Mouse (Mus musculus) spleen, adult 2 months (tissue): ENCODE measurements around the gene Dab2ip. TPM values are rescaled to one million over a fixed set of nuclear protein-coding genes. Genes with fewer than 3 reads are reported as not detected.

Source experiments
- DNase-seq, 2 experiments: peaks; one replicate each; pipeline versions ENCODE4 v3.0.0 to v3.0.0-alpha.2; 2012 to 2021; ENCODE audit warnings: low spot score in 2 of 2, low read depth in 1 of 2
- H3K27ac ChIP-seq: fragments of 200-500 bp; 2 replicates; pipeline ENCODE4 v1.5.1; 2012; ENCODE audit warnings: low read length, inconsistent platforms; ENCODE audit not compliant: insufficient read depth
- H3K27me3 ChIP-seq: fragments of 200-500 bp; 2 replicates; pipeline ENCODE4 v1.6.1; 2012; ENCODE audit warnings: mild to moderate bottlenecking, moderate library complexity, low read length, inconsistent platforms; ENCODE audit not compliant: control insufficient read depth, insufficient read depth
- H3K36me3 ChIP-seq: fragments of 200-500 bp; 2 replicates; pipeline ENCODE4 v1.6.1; 2012; ENCODE audit warnings: mild to moderate bottlenecking, low read length, inconsistent platforms; ENCODE audit not compliant: control insufficient read depth, insufficient read depth
- H3K4me1 ChIP-seq: fragments of 200-500 bp; 2 replicates; pipeline ENCODE4 v1.6.1; 2011; ENCODE audit warnings: inconsistent platforms; ENCODE audit not compliant: control insufficient read depth, insufficient read depth, insufficient read length
- H3K4me3 ChIP-seq: fragments of 200-500 bp; 2 replicates; pipeline ENCODE4 v1.5.1; 2011; ENCODE audit warnings: mild to moderate bottlenecking, inconsistent platforms; ENCODE audit not compliant: insufficient read depth, insufficient read length; ENCODE audit errors: extremely low read depth
- CTCF ChIP-seq: fragments of 200-500 bp; IDR thresholded peaks from 2 replicates; pipeline ENCODE4 v1.5.1; 2011; ENCODE audit warnings: mild to moderate bottlenecking, inconsistent platforms; ENCODE audit not compliant: insufficient read depth, insufficient read length, insufficient replicate concordance; ENCODE audit errors: extremely low read depth
- POLR2A ChIP-seq: fragments of 200-500 bp; IDR thresholded peaks from 2 replicates; pipeline ENCODE4 v1.6.1; 2011; ENCODE audit warnings: low read depth, low read length, inconsistent platforms
- WGBS: fragments of 180-500 bp; shearing (Covaris S2); methylation state at CpG from one replicate; pipeline ENCODE4 v1.1.7; 2018; 5-methylcytosine and 5-hydroxymethylcytosine counted together
- polyA plus RNA-seq: library from polyadenylated mRNA; depleted of rRNA; stranded (reverse); fragments of >200 nt; gene quantifications from 2 replicates; pipeline ENCODE4 v1.2.3, GENCODE M21; 2012

Gene Dab2ip
- polyA plus RNA-seq, 1 experiment = 21.0 TPM

- 80% methylated on average over 14 of the region's 14 CpGs for WGBS
- Histone ChIP-seq H3K27me3 (no peaks in the 10 kb centered on the region), H3K36me3 (no peaks in the 10 kb centered on the region)
These were observed 34.1 kb downstream of the Dab2ip start for GRCm38 (mm10) chr2:35591961-35592724.

GRCm38 (mm10) chr2:35592725-35593392 is 34.8 kb downstream of the Dab2ip start:
- H3K27ac ChIP-seq = no peak overlapping the region

More at GRCm38 (mm10) chr2:35591961-35592724, 34.1 kb downstream of the Dab2ip start:
- no peak for TF ChIP-seq CTCF
- TF ChIP-seq POLR2A = no peak
- no peak overlapping the region for H3K27ac ChIP-seq
- peaks cover 9% of the 10 kb centered on the region; the same call in 1 of the 2 replicates for H3K4me1 ChIP-seq
- H3K4me3 ChIP-seq = no peak overlapping the region
- DNase-seq = no peak

DNA sequence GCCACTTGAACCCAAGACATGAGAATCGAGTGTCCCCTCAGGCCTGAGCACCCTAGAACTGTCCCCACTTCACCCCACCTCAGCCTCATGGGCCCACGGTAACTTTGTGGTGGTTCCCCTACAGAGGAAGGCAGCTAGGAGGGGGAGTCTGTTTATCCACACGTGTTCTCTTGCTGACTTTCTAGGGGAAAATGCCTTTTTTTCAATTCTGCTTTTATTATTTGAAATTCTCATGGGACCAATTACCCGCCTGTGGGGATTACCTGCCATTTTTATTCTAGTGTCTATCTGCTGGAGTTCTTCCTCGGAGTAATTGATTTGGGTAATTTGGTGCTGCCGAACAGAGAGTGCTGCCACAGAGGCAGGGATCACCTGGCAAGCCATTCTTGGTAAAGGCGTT is 35.8 kb downstream of the Dab2ip start:
- H3K27ac ChIP-seq = no peak overlapping the region
- DNase-seq = no peak
- TF ChIP-seq CTCF (no peak), POLR2A (no peak)
- peaks cover 5% of the 10 kb centered on the region; the same call in 1 of the 2 replicates for H3K4me1 ChIP-seq
- H3K27me3 ChIP-seq = no peaks in the 10 kb centered on the region
- WGBS = 49% methylated on average over 7 of the region's 7 CpGs
- no peaks in the 10 kb centered on the region for H3K36me3 ChIP-seq
- H3K4me3 ChIP-seq = no peak overlapping the region

More at GRCm38 (mm10) chr2:35592725-35593392, 34.8 kb downstream of the Dab2ip start:
- DNase-seq = no peak
- no peak overlapping the region for H3K4me3 ChIP-seq
- TF ChIP-seq CTCF = no peak
- no peak for TF ChIP-seq POLR2A
- no peaks in the 10 kb centered on the region for H3K27me3 ChIP-seq
- no peaks in the 10 kb centered on the region for H3K36me3 ChIP-seq
- peaks cover 9% of the 10 kb centered on the region; the same call in 1 of the 2 replicates for H3K4me1 ChIP-seq
- WGBS = 84% methylated on average over 9 of the region's 9 CpGs

DNA sequence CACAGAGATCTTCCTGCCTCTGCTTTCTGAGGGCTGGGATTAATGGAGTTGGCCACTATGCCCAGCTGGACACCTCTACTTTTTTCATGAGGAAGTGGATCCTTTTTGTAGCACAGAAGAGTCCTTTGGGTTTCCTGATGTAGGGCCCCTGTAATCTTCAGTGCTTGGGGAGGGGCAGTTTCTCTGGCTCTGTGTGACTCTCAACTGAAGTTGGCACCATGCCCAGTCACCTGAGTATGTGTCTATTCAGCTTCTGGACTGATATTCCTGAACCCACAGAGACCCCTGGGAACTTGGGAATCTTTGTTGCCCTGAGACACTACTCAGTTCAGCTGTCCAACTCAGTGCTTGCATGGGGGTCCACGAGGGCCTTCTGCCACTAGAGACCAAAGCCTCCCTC is 37.0 kb downstream of the Dab2ip start:
- H3K36me3 ChIP-seq = no peaks in the 10 kb centered on the region
- WGBS = 78% methylated on average over 1 of the region's 1 CpGs
- TF ChIP-seq POLR2A = no peak
- TF ChIP-seq CTCF = no peak
- DNase-seq = no peak
- H3K27me3 ChIP-seq = no peaks in the 10 kb centered on the region
- no peak overlapping the region for H3K27ac ChIP-seq
- H3K4me1 ChIP-seq = peaks cover 5% of the 10 kb centered on the region; the same call in 1 of the 2 replicates
- no peak overlapping the region for H3K4me3 ChIP-seq

DNA sequence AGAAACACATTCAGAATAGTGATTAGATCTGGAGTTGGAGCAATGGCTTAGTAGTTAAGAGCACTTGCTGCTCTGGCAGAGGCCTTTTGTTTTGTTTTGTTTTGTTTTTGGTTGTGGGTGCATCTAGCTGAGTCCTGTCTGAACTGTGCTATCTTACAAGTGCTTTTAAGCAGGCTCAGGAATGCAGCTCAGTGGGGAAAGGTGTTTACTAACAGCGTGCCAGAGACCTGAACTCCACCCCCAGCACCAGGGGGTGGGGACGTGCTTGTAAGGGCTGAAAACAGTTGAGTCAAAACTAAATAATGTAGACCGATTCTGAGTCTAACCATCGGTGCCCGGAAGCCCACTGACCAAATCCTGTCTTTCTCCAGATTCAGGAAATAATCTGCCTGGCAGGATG is 37.7 kb downstream of the Dab2ip start:
- Histone ChIP-seq H3K4me3 (no peak overlapping the region), H3K36me3 (no peaks in the 10 kb centered on the region), H3K27ac (no peak overlapping the region), H3K27me3 (no peaks in the 10 kb centered on the region), H3K4me1 (peaks cover 5% of the 10 kb centered on the region; the same call in 1 of the 2 replicates)
- no peak for DNase-seq
- 72% methylated on average over 5 of the region's 5 CpGs for WGBS
- TF ChIP-seq POLR2A (no peak), CTCF (no peak)

DNA sequence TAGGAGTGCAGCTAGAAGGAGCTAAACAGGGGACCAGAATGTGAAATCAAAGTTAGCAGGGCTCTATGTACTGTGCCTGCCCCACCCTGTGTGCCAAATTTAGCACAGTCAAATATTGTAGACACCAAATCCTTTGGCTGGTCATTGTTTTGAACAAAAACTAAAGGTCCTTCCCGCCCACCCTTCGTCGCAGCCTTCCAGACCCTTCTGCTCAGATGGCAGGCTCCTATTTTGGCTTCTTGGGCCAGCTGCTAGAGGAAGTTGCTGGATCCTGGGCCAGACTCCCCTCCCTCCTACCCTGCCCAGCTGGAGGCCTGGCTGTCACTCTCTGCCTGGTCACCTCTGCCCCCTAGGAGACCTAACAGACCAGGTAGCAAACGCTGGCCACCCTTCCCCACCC is 38.7 kb downstream of the Dab2ip start:
- no peak for DNase-seq
- Histone ChIP-seq H3K4me1 (peaks cover 5% of the 10 kb centered on the region; the same call in 1 of the 2 replicates), H3K4me3 (no peak overlapping the region), H3K36me3 (no peaks in the 10 kb centered on the region), H3K27ac (no peak overlapping the region), H3K27me3 (no peaks in the 10 kb centered on the region)
- 82% methylated on average over 4 of the region's 4 CpGs for WGBS
- no peak for TF ChIP-seq CTCF

GRCm38 (mm10) chr2:35598819-35599218 is 40.8 kb downstream of the Dab2ip start:
- Histone ChIP-seq H3K4me1 (peaks cover 2% of the 10 kb centered on the region; the same call in 1 of the 2 replicates), H3K27ac (no peak overlapping the region), H3K4me3 (no peak overlapping the region), H3K27me3 (no peaks in the 10 kb centered on the region), H3K36me3 (no peaks in the 10 kb centered on the region)
- DNase-seq = no peak
- 80% methylated on average over 3 of the region's 3 CpGs for WGBS
- TF ChIP-seq CTCF (no peak), POLR2A (no peak)
